Mouse (Mus musculus): Measurements from ENCODE around the gene Map3k14. TPM values are rescaled to one million over a fixed set of nuclear protein-coding genes. Genes with fewer than 3 reads are reported as not detected.

Gene Map3k14
- polyA plus RNA-seq, 1 experiment from 2014 or later = 1.6 TPM

DNA sequence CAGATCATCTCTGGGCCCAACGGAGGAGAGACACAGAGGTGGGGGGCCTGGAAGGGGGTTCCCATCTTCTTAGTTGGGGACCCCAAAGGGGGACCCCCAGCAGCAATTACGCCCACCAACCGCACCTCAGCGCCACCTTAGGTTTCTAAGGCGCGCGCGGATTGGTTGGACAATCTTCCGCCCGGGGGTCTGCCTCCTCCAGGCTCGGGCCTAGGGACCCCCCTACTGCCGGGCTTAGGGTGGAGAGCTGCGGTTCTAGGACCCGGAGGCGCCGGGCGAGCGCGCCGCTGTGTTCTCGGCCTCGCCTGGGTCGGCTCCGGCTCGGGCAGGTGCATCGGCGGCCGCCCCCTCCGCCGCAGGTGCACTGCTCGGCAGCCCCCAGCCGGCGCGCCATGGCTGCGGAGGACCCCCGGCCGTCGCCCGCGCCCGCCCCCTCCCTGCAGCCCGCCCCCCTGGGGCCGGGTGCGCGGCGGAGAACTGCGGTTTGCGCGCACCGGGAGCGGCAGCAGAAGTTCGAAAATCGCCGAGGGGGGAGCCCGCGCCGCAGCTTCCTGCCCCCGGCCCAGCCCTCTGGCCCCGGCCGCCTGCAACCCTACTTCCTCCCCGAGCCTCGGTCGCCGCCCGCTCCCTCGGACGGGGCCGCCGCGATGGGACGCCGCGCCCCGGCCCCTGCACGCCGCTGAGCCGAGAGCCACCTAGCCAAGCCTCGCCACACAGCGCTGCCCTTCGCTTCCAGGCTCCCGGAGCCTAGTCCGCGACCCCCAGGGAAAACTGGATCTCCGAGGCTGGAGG is 96.6 kb downstream of the Map3k14 start, which contains the start of gene Fmnl1:
Gene Fmnl1 (plus strand): TSS at position 614 of the 792 bp plus-strand sequence.
- Histone ChIP-seq H3K27ac (ENCODE audit: low read depth, low read length) (no peak within 1 kb of the TSS), H3K4me2 (peak within 1 kb of the TSS; percentile 79), H3K4me3 (ENCODE audit: low read depth, low read length) (peak within 1 kb of the TSS; percentile 59), H3K36me3 (ENCODE audit: control insufficient read depth, insufficient read depth, low read length) (no peaks in the 10 kb centered on the region), H3K9ac (ENCODE audit: low read depth, low read length) (peak within 1 kb of the TSS; percentile 49), H3K9me3 (ENCODE audit: control insufficient read depth, low read length) (no peaks in the 10 kb centered on the region; the same call in 1 of the 2 replicates), H3K27me3 (replicated peaks; ENCODE audit: control insufficient read depth, insufficient read depth, low read length) (peaks cover 46% of the 10 kb centered on the region), H3K4me1 (replicated peaks; ENCODE audit: control insufficient read depth, insufficient read depth, low read length) (peaks cover 16% of the 10 kb centered on the region)
- ATAC-seq (replicated peaks; ENCODE audit: low FRiP score) = no peak
- WGBS = 1% methylated on average over 81 of the region's 84 CpGs
- DNase-seq (ENCODE audit: low spot score) = no peak

DNA sequence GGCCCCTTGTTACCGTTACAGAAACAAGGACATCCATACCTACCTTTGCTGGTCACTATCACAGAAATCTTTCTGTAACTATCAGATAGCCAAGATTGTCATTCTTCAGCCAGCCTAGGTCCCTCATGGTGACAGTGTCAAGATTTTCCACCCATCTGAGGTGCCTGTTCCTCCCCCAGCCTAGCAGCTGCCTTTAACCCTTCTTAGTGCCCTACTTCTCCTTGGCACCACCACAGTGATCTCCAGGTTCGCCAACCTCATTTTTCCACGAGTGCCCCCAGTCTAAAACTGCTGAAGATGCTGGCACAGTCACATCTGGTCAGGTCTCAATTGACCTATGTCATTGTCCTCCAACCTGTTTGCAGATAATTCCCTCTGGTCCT is 97.2 kb downstream of the Map3k14 start:
- H3K4me1 ChIP-seq (replicated peaks; ENCODE audit: control insufficient read depth, insufficient read depth, low read length) = peaks cover 11% of the 10 kb centered on the region
- peaks cover 46% of the 10 kb centered on the region for H3K27me3 ChIP-seq (replicated peaks; ENCODE audit: control insufficient read depth, insufficient read depth, low read length)
- H3K9ac ChIP-seq (ENCODE audit: low read depth, low read length) = no peak overlapping the region
- H3K27ac ChIP-seq (ENCODE audit: low read depth, low read length) = no peak overlapping the region
- no peaks in the 10 kb centered on the region for H3K36me3 ChIP-seq (ENCODE audit: control insufficient read depth, insufficient read depth, low read length)
- no peak overlapping the region; the same call in 1 of the 2 replicates for H3K4me3 ChIP-seq (ENCODE audit: low read depth, low read length)
- DNase-seq (ENCODE audit: low spot score) = no peak
- no peaks in the 10 kb centered on the region; the same call in 1 of the 2 replicates for H3K9me3 ChIP-seq (ENCODE audit: control insufficient read depth, low read length)
- no peak for ATAC-seq (replicated peaks; ENCODE audit: low FRiP score)
- 50% methylated on average over 3 of the region's 3 CpGs for WGBS
- H3K4me2 ChIP-seq = peak overlapping the region; percentile 79

Other genes starting within 250 kb of the Map3k14 start
- gene Nmt1, start 239.3 kb downstream of the Map3k14 start, polyA plus RNA-seq (2014; fragmentation: Nextera tagmentation; extraction: Ambion mirVana) = 67.8 and 74.6 TPM in 2 replicates
- gene Dcakd, start 239.1 kb downstream of the Map3k14 start, polyA plus RNA-seq (2014; fragmentation: Nextera tagmentation; extraction: Ambion mirVana) = 109 and 114 TPM in 2 replicates
- gene Plcd3, start 165.8 kb downstream of the Map3k14 start, polyA plus RNA-seq (2014; fragmentation: Nextera tagmentation; extraction: Ambion mirVana) = 1.1 and 1.3 TPM in 2 replicates
- gene Acbd4, start 165.8 kb downstream of the Map3k14 start, polyA plus RNA-seq (2014; fragmentation: Nextera tagmentation; extraction: Ambion mirVana) = 24.5 and 30.7 TPM in 2 replicates
- gene Hexim1, start 151.2 kb downstream of the Map3k14 start, polyA plus RNA-seq (2014; fragmentation: Nextera tagmentation; extraction: Ambion mirVana) = 4.6 and 6.1 TPM in 2 replicates
- 11.9 and 13.8 TPM in 2 replicates for gene Hexim2, start 135.0 kb downstream of the Map3k14 start, polyA plus RNA-seq (2014; fragmentation: Nextera tagmentation; extraction: Ambion mirVana)
- gene Fmnl1, start 96.4 kb downstream of the Map3k14 start, polyA plus RNA-seq (2014; fragmentation: Nextera tagmentation; extraction: Ambion mirVana) = 6.3 and 6.9 TPM in 2 replicates
- gene 1700023F06Rik, start 58.9 kb downstream of the Map3k14 start, polyA plus RNA-seq (2014; fragmentation: Nextera tagmentation; extraction: Ambion mirVana) = 0.15 TPM in 1 of 2 replicates, not detected in the other
- not detected in 2 replicates for gene Spata32, start 49.0 kb downstream of the Map3k14 start, polyA plus RNA-seq (2014; fragmentation: Nextera tagmentation; extraction: Ambion mirVana)
- gene Arhgap27, start 96.2 kb upstream of the Map3k14 start, polyA plus RNA-seq (2014; fragmentation: Nextera tagmentation; extraction: Ambion mirVana) = 5.0 and 5.1 TPM in 2 replicates
- gene Plekhm1, start 145.2 kb upstream of the Map3k14 start, polyA plus RNA-seq (2014; fragmentation: Nextera tagmentation; extraction: Ambion mirVana) = 7.6 and 9.1 TPM in 2 replicates
- gene Lrrc37a, start 237.1 kb upstream of the Map3k14 start, polyA plus RNA-seq (2014; fragmentation: Nextera tagmentation; extraction: Ambion mirVana) = not detected in 2 replicates